Mouse (Mus musculus) adrenal gland (tissue): ENCODE measurements around the gene Csf1.

Experiments
- intact Hi-C: fragments of 180-260 bp; cut with DNase I; formaldehyde crosslinking; loops from one replicate; pipeline ENCODE4 v1.15.1; 2025

Csf1 gene

GRCm38 (mm10) chr3:107783315-107783714 lies 23.0 kb upstream of the Csf1 start:
- intact Hi-C loops, result no loop called here

GRCm38 (mm10) chr3:107781304-107781703 lies 21.0 kb upstream of the Csf1 start:
- intact Hi-C loops, result no loop called here

- intact Hi-C loops, result no loop called here
These were observed 17.7 kb upstream of the Csf1 start for GRCm38 (mm10) chr3:107778016-107778415.

- intact Hi-C loops, result no loop called here
These were observed 16.0 kb upstream of the Csf1 start for GRCm38 (mm10) chr3:107776295-107776694.

- intact Hi-C loops, result no loop called here
These were observed 15.5 kb upstream of the Csf1 start for GRCm38 (mm10) chr3:107775736-107776135.

- intact Hi-C loops, result no loop called here
These were observed 14.8 kb upstream of the Csf1 start for GRCm38 (mm10) chr3:107775056-107775455.

GRCm38 (mm10) chr3:107772860-107773259 lies 12.6 kb upstream of the Csf1 start:
- intact Hi-C loops, result no loop called here

GRCm38 (mm10) chr3:107769692-107770091 lies 9.4 kb upstream of the Csf1 start:
- intact Hi-C loops, result no loop called here

- intact Hi-C loops, result no loop called here
These were observed 8.1 kb upstream of the Csf1 start for GRCm38 (mm10) chr3:107768104-107768989.

- intact Hi-C loops, result no loop called here
These were observed 6.5 kb upstream of the Csf1 start for GRCm38 (mm10) chr3:107766804-107767203.

GRCm38 (mm10) chr3:107765979-107766378 lies 5.7 kb upstream of the Csf1 start:
- intact Hi-C loops, result no loop called here

GRCm38 (mm10) chr3:107763552-107763951 lies 3.3 kb upstream of the Csf1 start:
- intact Hi-C loops, result no loop called here

GRCm38 (mm10) chr3:107761446-107761845 lies 1.2 kb upstream of the Csf1 start:
- intact Hi-C loops, result no loop called here

- intact Hi-C loops, result no loop called here
These were observed 502 bp upstream of the Csf1 start for GRCm38 (mm10) chr3:107760771-107761170.

GRCm38 (mm10) chr3:107758638-107759037 lies 1.6 kb downstream of the Csf1 start:
- intact Hi-C loops, result loop anchor here (2.0 kb wide), 1 partner anchor 54 kb away; no protein-coding TSS in a partner anchor

- intact Hi-C loops, result loop anchor here (2.0 kb wide), 1 partner anchor 53 kb away; no protein-coding TSS in a partner anchor
These were observed 2.1 kb downstream of the Csf1 start for GRCm38 (mm10) chr3:107758176-107758575.

GRCm38 (mm10) chr3:107757365-107758129 lies 2.7 kb downstream of the Csf1 start:
- intact Hi-C loops, result loop anchor here (2.0 kb wide), 1 partner anchor 53 kb away; no protein-coding TSS in a partner anchor

- intact Hi-C loops, result no loop called here
These were observed 3.8 kb downstream of the Csf1 start for GRCm38 (mm10) chr3:107756481-107756866.

- intact Hi-C loops, result loop anchor here (2.0 kb wide), 2 partner anchors 57 to 109 kb away; no protein-coding TSS in a partner anchor
These were observed 4.4 kb downstream of the Csf1 start for GRCm38 (mm10) chr3:107755702-107756480.

GRCm38 (mm10) chr3:107754632-107755031 lies 5.6 kb downstream of the Csf1 start:
- intact Hi-C loops, result loop anchor here (2.0 kb wide), 2 partner anchors 56 to 110 kb away; no protein-coding TSS in a partner anchor

GRCm38 (mm10) chr3:107751607-107752006 lies 8.7 kb downstream of the Csf1 start:
- intact Hi-C loops, result no loop called here
